Mouse (Mus musculus): Measurements from ENCODE around the gene Cwh43. TPM values are rescaled to one million over a fixed set of nuclear protein-coding genes. Genes with fewer than 3 reads are reported as not detected.
"Not testable (repeated sequence)": the region's sequence is repeated elsewhere in the genome, so short reads cannot be mapped to it uniquely, and the experiment has no call there.

The Cwh43 gene
- polyA plus RNA-seq, 1 experiment from 2014 or later: 0.34 TPM

DNA sequence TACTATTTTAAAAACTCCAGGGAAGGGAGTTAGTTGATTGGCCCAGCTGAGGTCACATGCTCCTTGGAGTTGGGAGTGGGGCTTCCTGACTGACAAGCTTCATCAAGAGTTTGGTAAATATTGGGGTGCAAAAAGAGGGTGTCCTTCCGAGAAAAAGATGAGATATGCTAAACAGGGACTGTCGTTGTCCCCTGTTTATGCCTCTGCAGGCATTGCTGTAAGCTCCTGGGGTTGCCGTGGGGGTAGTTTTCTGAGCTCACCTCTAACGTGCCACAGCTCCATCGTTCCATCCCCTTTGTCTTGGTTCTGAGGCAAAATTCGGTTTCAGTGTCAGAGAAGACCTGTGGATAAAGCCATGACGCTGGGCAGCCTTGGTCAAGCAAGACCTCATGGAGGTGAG is 74.8 kb downstream of the Cwh43 start, which contains the start of gene Dcun1d4:
TSS of gene Dcun1d4 (plus strand) at position 301 of the 400 bp plus-strand sequence.
- no peak for ATAC-seq
- Histone ChIP-seq H3K4me3 (ENCODE audit: low read depth, low read length) (no peak within 1 kb of the TSS), H3K4me2 (replicated peaks; ENCODE audit: low read depth) (no peak within 1 kb of the TSS), H3K4me1 (replicated peaks; ENCODE audit: control insufficient read depth, insufficient read depth, low read length) (no peaks in the 10 kb centered on the region), H3K36me3 (ENCODE audit: control insufficient read depth, insufficient read depth) (no peaks in the 10 kb centered on the region), H3K9ac (ENCODE audit: low read depth, low read length) (no peak within 1 kb of the TSS), H3K27ac (ENCODE audit: low read depth, low read length) (no peak within 1 kb of the TSS), H3K9me3 (ENCODE audit: control insufficient read depth) (no peaks in the 10 kb centered on the region), H3K27me3 (replicated peaks; ENCODE audit: control insufficient read depth, insufficient read depth, low read length) (no peaks in the 10 kb centered on the region)
- no peak for TF ChIP-seq CTCF (IDR thresholded peaks at IDR 0.05; ENCODE audit: low read depth)
- 74% methylated on average over 7 of the region's 7 CpGs for WGBS

DNA sequence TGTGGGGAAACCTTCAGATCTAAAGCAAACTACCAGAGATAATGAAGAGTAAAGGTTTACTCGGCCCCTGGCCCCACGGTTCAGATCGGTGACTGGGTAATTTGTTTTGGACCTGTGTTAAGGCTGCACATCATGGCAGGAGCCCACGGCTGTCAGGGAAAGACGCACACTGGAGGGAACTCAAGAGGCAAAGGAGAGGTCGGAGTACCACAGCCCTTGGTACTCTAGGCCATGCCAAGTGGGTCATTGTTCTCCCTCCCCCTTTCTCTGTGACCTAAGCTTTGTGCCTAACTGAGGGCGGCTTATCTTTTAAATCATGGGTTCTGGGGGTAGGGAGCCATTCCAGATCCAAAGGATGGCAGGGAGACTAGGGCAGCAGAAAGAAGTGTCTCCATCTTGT is 75.5 kb downstream of the Cwh43 start:
- no peaks in the 10 kb centered on the region for H3K27me3 ChIP-seq (replicated peaks; ENCODE audit: control insufficient read depth, insufficient read depth, low read length)

DNA sequence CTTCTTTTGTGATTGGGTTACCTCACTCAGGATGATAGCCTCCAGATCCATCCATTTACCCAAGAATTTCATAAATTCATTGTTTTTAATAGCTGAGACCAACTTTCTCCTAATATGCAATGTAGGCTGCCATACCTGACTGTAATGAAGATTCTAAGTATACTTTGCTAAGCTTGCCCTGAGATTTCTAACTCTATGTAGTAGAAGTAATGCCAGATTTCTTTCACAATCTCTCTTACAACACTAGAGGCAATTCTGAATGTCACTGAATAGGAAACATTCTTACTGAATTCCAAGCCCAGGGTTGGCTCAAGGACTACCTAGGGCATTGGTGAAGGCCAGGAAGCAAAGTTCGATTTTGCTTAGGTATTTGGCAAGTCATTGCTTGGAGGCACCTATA is 76.5 kb downstream of the Cwh43 start:
- not testable (repeated sequence) for H3K4me2 ChIP-seq (replicated peaks; ENCODE audit: low read depth); H3K4me1 ChIP-seq (replicated peaks; ENCODE audit: control insufficient read depth, insufficient read depth, low read length); H3K4me3 ChIP-seq (ENCODE audit: low read depth, low read length); H3K36me3 ChIP-seq (ENCODE audit: control insufficient read depth, insufficient read depth); ATAC-seq; H3K27ac ChIP-seq (ENCODE audit: low read depth, low read length); H3K9me3 ChIP-seq (ENCODE audit: control insufficient read depth); H3K27me3 ChIP-seq (replicated peaks; ENCODE audit: control insufficient read depth, insufficient read depth, low read length); H3K9ac ChIP-seq (ENCODE audit: low read depth, low read length)
- WGBS: 67% methylated on average over 1 of the region's 1 CpGs

More for the DNA sequence above, 75.5 kb downstream of the Cwh43 start:
- no peak overlapping the region for H3K4me2 ChIP-seq (replicated peaks; ENCODE audit: low read depth)
- no peaks in the 10 kb centered on the region for H3K9me3 ChIP-seq (ENCODE audit: control insufficient read depth)
- no peak overlapping the region for H3K9ac ChIP-seq (ENCODE audit: low read depth, low read length)
- WGBS: 81% methylated on average over 7 of the region's 7 CpGs
- TF ChIP-seq CTCF (IDR thresholded peaks at IDR 0.05; ENCODE audit: low read depth): no peak
- H3K36me3 ChIP-seq (ENCODE audit: control insufficient read depth, insufficient read depth): no peaks in the 10 kb centered on the region
- H3K4me1 ChIP-seq (replicated peaks; ENCODE audit: control insufficient read depth, insufficient read depth, low read length): no peaks in the 10 kb centered on the region
- no peak overlapping the region for H3K4me3 ChIP-seq (ENCODE audit: low read depth, low read length)
- no peak for ATAC-seq
- H3K27ac ChIP-seq (ENCODE audit: low read depth, low read length): no peak overlapping the region

DNA sequence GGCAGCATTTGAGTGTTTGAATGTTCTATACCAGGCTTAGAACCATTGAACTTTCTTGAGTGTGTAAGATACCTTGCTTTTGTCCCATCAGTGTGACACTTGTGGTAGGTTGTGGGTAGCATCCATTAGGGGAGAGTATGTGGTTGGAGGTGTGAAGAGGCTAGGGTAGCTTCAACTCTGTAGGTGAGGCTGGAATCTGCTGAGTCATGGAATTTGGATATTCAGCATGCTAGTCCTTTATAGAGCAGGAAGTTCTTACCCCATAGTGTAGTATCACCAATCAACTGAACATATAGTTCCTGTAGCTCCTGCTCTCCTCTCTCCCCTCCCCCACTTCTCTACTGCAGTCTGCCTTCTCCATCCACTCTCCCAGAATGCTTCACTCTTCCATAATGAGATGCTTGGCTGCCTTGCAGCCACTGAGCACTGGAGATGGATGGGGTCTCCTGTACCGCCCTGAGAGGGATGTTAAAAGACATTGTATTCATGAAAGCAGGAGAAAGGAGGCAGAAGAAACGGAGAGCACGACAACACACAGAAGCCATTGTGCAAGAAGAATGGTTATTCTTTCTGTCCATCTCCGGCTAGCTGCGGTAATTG is 78.2 kb downstream of the Cwh43 start:
- 76% methylated on average over 5 of the region's 5 CpGs for WGBS

DNA sequence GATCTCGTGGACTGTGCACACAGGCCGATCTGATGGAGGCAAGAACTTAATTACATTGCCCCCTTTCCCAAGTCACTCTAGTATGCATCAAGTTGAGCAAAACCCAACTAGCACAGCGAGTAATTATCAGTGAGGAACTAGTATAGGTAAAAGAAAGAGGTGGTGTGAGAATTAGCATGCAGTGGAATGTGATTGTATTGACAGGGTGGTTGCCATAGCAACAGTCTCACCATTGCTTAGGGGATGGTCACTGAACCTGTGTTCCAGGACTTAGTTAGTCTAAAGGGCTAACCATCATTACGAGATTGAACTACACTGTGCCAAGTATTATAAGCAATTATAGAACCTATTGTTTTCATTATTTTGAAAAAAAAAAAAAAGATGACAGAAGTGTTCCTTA is 80.6 kb downstream of the Cwh43 start:
- no peak for ATAC-seq
- H3K4me1 ChIP-seq (replicated peaks; ENCODE audit: control insufficient read depth, insufficient read depth, low read length): no peaks in the 10 kb centered on the region
- H3K4me2 ChIP-seq (replicated peaks; ENCODE audit: low read depth): no peak overlapping the region
- H3K4me3 ChIP-seq (ENCODE audit: low read depth, low read length): no peak overlapping the region
- H3K36me3 ChIP-seq (ENCODE audit: control insufficient read depth, insufficient read depth): no peaks in the 10 kb centered on the region
- TF ChIP-seq CTCF (IDR thresholded peaks at IDR 0.05; ENCODE audit: low read depth): no peak
- no peaks in the 10 kb centered on the region for H3K9me3 ChIP-seq (ENCODE audit: control insufficient read depth)
- H3K27ac ChIP-seq (ENCODE audit: low read depth, low read length): no peak overlapping the region
- H3K9ac ChIP-seq (ENCODE audit: low read depth, low read length): no peak overlapping the region
- WGBS: 48% methylated on average over 4 of the region's 4 CpGs
- no peaks in the 10 kb centered on the region for H3K27me3 ChIP-seq (replicated peaks; ENCODE audit: control insufficient read depth, insufficient read depth, low read length)

More for the DNA sequence above, 78.2 kb downstream of the Cwh43 start:
- H3K27ac ChIP-seq (ENCODE audit: low read depth, low read length): no peak overlapping the region
- no peak overlapping the region for H3K4me3 ChIP-seq (ENCODE audit: low read depth, low read length)
- H3K4me2 ChIP-seq (replicated peaks; ENCODE audit: low read depth): no peak overlapping the region
- H3K9ac ChIP-seq (ENCODE audit: low read depth, low read length): no peak overlapping the region
- H3K27me3 ChIP-seq (replicated peaks; ENCODE audit: control insufficient read depth, insufficient read depth, low read length): no peaks in the 10 kb centered on the region
- H3K36me3 ChIP-seq (ENCODE audit: control insufficient read depth, insufficient read depth): no peaks in the 10 kb centered on the region
- H3K9me3 ChIP-seq (ENCODE audit: control insufficient read depth): no peaks in the 10 kb centered on the region
- no peaks in the 10 kb centered on the region for H3K4me1 ChIP-seq (replicated peaks; ENCODE audit: control insufficient read depth, insufficient read depth, low read length)
- no peak for TF ChIP-seq CTCF (IDR thresholded peaks at IDR 0.05; ENCODE audit: low read depth)
- no peak for ATAC-seq

DNA sequence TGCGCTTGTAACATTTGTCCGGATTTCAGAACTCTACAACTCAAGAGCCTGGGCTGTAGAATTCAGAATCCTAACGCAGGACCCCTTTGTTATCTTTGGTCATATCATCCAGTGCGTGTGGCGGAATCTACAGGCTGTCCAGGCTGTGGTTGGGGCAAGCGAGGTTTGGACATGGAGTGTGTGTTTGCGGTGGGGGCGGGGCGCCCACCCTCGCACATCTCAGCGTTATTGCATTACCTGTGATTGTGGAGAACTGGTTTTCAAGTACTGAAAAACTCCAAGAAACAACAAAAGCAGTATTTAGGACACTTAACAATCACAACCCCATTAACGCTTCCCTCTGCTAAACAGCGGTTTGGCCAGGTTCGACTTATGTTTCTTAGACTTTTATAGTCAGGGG is 84.0 kb downstream of the Cwh43 start:
- no peak for ATAC-seq
- no peaks in the 10 kb centered on the region for H3K36me3 ChIP-seq (ENCODE audit: control insufficient read depth, insufficient read depth)
- no peaks in the 10 kb centered on the region for H3K27me3 ChIP-seq (replicated peaks; ENCODE audit: control insufficient read depth, insufficient read depth, low read length)
- no peaks in the 10 kb centered on the region for H3K9me3 ChIP-seq (ENCODE audit: control insufficient read depth)
- H3K27ac ChIP-seq (ENCODE audit: low read depth, low read length): peak overlapping the region; percentile 7; the same call in 1 of the 2 replicates
- H3K4me3 ChIP-seq (ENCODE audit: low read depth, low read length): peak overlapping the region; percentile 85
- H3K4me1 ChIP-seq (replicated peaks; ENCODE audit: control insufficient read depth, insufficient read depth, low read length): 0 out of 2 replicates have a peak, but pooled peaks cover 3% of the 10 kb centered on the region
- no peak for TF ChIP-seq CTCF (IDR thresholded peaks at IDR 0.05; ENCODE audit: low read depth)
- WGBS: 5% methylated on average over 14 of the region's 14 CpGs
- H3K9ac ChIP-seq (ENCODE audit: low read depth, low read length): peak overlapping the region; percentile 37
- H3K4me2 ChIP-seq (replicated peaks; ENCODE audit: low read depth): peak overlapping the region; percentile 99

Measured in intestine, postnatal 0 days (tissue).